In genomic region chrX:10034666-10035065, GRCm38 (mm10) we compare ENCODE assay signal across 15 mouse cellular contexts.
DNase-seq lines count a peak whose midpoint lies in the region; TF ChIP-seq lines count a peak whose summit lies in the region.
"Had no signal": no experiment of that assay in that cellular context is flagged by ENCODE, and none has a peak within 500 bp of the region (broad histone marks: within the 10 kb centered on the region; RNA-seq: fewer than 3 reads in every experiment).

No protein-coding gene starts in this region.

- H3K4me1 ChIP-seq in kidney, adult 2 months (ENCODE audit: control insufficient read depth, insufficient read depth, low read length): no peaks in the 10 kb centered on the region
- H3K4me1 ChIP-seq: limb, embryonic 12.5 days; neural tube, embryonic 12.5 days had no signal

- no peak for DNase-seq in kidney, adult 2 months
- DNase-seq in kidney, adult 8-10 months: no peak
- DNase-seq in urinary bladder, postnatal 14 days (ENCODE audit: low spot score): peak; percentile 3
- DNase-seq in urinary bladder, postnatal 36 days (ENCODE audit: low spot score in 2 of 2): no peak
- peak; percentile 1 for DNase-seq in embryo, embryonic 9.5 days (ENCODE audit: extremely low spot score)
- DNase-seq in thymus, postnatal 10 days (ENCODE audit: low spot score in 2 of 2): no peak
- no peak for DNase-seq in urinary bladder, postnatal 4 days (ENCODE audit: low spot score in 2 of 2)
- DNase-seq: cerebellum, adult 9-10 months; gastrocnemius, postnatal 25 days; kidney, postnatal 25 days; spleen, adult 18-20 months; thymus, adult 18-20 months had no signal

- 0 out of 2 replicates have a peak, but pooled peaks have one; percentile 20 for TF ChIP-seq CTCF in kidney, adult 2 months (conservative IDR thresholded peaks at IDR 0.05; ENCODE audit: insufficient read depth, insufficient read length, low read depth, low read length)

- no peak for TF ChIP-seq POLR2A in kidney, adult 2 months (IDR thresholded peaks at IDR 0.05; ENCODE audit: low read depth, low read length)

- no peak overlapping the region for H3K4me3 ChIP-seq in kidney, adult 2 months (ENCODE audit: insufficient read depth, low read depth, low read length)
- H3K4me3 ChIP-seq: limb, embryonic 12.5 days; neural tube, embryonic 12.5 days had no signal

- no peak overlapping the region for H3K27ac ChIP-seq in kidney, adult 2 months (ENCODE audit: insufficient read depth, low read depth, low read length)
- H3K27ac ChIP-seq: limb, embryonic 12.5 days; neural tube, embryonic 12.5 days had no signal

- H3K36me3 ChIP-seq in kidney, adult 2 months (ENCODE audit: control insufficient read depth, insufficient read depth, low read length): no peaks in the 10 kb centered on the region
- H3K36me3 ChIP-seq: G1E; limb, embryonic 12.5 days; neural tube, embryonic 12.5 days had no signal

- H3K27me3 ChIP-seq in kidney, adult 2 months (replicated peaks; ENCODE audit: control insufficient read depth, insufficient read depth, low read length): no peaks in the 10 kb centered on the region
- H3K27me3 ChIP-seq: limb, embryonic 12.5 days; neural tube, embryonic 12.5 days had no signal

Comparison
In these comparisons a context has a peak if more than half of its experiments do, and no peak if none do; other contexts are left out.
1. DNase-seq: peak in urinary bladder, postnatal 14 days (single experiment) and embryo, embryonic 9.5 days (single experiment); none in kidney, adult 2 months (single experiment), kidney, adult 8-10 months (0 of 2), urinary bladder, postnatal 36 days (0 of 2), thymus, postnatal 10 days (0 of 2) and urinary bladder, postnatal 4 days (0 of 2).